Mouse (Mus musculus): ENCODE results near the gene Zbtb9.

Zbtb9 gene

GRCm38 (mm10) chr17:26972703-26973574 is at the start of gene Zbtb9:
Zbtb9 (plus strand) TSS chr17:26973167.
- in situ Hi-C loops (cut with MboI; ENCODE audit: unreplicated experiment in 2 of 2) = no loop called here

- in situ Hi-C loops (cut with MboI; ENCODE audit: unreplicated experiment in 2 of 2) = loop anchor here in 1 of 2 experiments (10.0 kb wide), 1 partner anchor 169 kb away; no protein-coding TSS in a partner anchor
Observed at GRCm38 (mm10) chr17:26925414-26925813, 47.6 kb upstream of the Zbtb9 start.

- in situ Hi-C loops (cut with MboI; ENCODE audit: unreplicated experiment in 2 of 2) = loop anchor here in 1 of 2 experiments (5.0 kb wide), 1 partner anchor 71 kb away; no protein-coding TSS in a partner anchor
Observed at GRCm38 (mm10) chr17:26931795-26932194, 41.2 kb upstream of the Zbtb9 start.

GRCm38 (mm10) chr17:26932839-26933398 is 40.0 kb upstream of the Zbtb9 start, which contains the start of gene Phf1:
Phf1 (plus strand) TSS chr17:26933052.
- in situ Hi-C loops (cut with MboI; ENCODE audit: unreplicated experiment in 2 of 2) = loop anchor here in 1 of 2 experiments (5.0 kb wide), 1 partner anchor 69 kb away; no protein-coding TSS in a partner anchor

- in situ Hi-C loops (cut with MboI; ENCODE audit: unreplicated experiment in 2 of 2) = loop anchor here in 1 of 2 experiments (5.0 kb wide), 1 partner anchor 69 kb away; no protein-coding TSS in a partner anchor
Observed at GRCm38 (mm10) chr17:26933419-26933818, 39.5 kb upstream of the Zbtb9 start.

DNA sequence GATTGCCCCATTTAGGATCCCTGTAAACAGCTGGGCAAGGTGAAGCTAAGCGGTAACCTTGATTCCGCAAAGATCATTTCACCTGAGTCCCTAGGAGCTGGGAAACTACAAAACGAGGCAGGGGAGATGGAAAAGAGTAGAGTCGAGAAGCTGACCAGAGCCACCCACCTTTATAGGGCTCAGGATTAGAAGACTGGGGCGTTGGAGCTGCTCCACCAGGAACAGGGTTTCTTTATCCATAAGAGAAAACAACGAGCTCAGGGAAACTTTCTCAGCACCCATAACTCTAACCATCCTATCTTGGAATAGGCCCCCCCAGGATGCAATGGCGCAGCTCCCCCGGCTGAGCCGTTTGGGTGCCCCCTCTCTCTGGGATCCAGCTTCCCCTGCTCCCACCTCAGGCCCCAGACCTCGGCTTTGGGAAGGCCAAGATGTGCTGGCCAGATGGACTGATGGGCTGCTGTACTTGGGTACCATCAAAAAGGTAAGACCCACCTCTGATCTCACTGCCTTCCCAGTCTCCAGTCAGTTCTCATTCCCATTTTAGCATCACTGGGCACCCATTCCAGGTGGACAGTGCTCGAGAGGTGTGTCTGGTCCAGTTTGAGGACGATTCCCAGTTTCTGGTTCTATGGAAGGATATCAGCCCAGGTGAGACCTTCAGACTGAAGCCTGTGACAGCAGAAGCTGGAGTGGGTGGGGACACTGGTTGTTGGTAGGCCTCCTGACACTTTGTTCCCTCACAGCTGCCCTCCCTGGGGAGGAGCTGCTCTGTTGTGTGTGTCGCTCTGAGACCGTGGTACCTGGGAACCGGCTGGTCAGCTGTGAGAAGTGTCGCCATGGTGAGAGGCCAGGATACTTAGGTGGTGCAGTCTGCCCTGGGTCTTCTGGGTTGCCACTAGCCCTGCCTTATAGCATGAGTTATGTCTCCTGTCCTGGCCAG is 38.8 kb upstream of the Zbtb9 start:
- in situ Hi-C loops (cut with MboI; ENCODE audit: unreplicated experiment in 2 of 2) = loop anchor here in 1 of 2 experiments (5.0 kb wide), 1 partner anchor 68 kb away; no protein-coding TSS in a partner anchor

GRCm38 (mm10) chr17:26935027-26935426 is 37.9 kb upstream of the Zbtb9 start:
- in situ Hi-C loops (cut with MboI; ENCODE audit: unreplicated experiment in 2 of 2) = no loop called here

DNA sequence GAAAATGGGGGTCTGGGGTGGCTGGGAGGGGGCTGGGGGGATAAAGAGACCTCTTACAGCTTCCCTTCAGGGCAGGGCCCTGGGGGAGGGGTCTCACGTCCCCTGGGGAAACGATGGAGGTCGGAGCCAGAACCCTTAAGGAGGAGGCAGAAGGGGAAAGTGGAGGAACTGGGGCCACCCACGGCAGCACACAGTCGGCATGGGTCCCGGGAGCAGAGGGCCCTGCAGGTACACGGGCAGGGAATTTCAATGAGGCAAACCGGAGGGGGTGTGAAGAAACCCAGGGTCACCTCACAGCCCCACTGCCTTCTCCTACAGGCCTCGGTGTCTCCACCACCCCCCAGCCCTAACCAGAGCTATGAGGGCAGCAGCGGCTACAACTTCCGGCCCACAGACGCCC is 36.5 kb upstream of the Zbtb9 start:
- in situ Hi-C loops (cut with MboI; ENCODE audit: unreplicated experiment in 2 of 2) = no loop called here

GRCm38 (mm10) chr17:26936921-26937695 is 35.9 kb upstream of the Zbtb9 start:
- in situ Hi-C loops (cut with MboI; ENCODE audit: unreplicated experiment in 2 of 2) = no loop called here

GRCm38 (mm10) chr17:26937883-26938695 is 34.9 kb upstream of the Zbtb9 start:
- in situ Hi-C loops (cut with MboI; ENCODE audit: unreplicated experiment in 2 of 2) = no loop called here

DNA sequence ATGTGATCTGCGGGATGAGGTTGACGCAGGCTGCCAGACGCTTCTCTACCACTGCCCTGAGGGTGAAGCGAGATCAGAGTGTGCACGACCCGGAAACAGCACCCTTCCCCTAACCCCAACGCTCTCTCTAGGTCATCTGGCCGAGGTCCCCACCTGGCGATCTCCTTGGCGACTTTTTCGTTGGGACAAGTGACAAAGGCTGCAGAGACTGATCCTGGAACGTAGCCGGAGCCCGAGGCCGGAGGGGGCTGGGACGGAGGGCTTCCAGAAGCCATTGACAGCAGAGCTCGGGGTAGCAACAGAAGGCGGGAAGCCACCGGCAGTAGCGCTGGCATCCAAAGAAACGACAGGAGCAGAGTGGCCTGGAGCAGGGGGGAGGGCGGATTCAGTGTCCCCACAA is 34.2 kb upstream of the Zbtb9 start:
- in situ Hi-C loops (cut with MboI; ENCODE audit: unreplicated experiment in 2 of 2) = no loop called here

- in situ Hi-C loops (cut with MboI; ENCODE audit: unreplicated experiment in 2 of 2) = no loop called here
Observed at GRCm38 (mm10) chr17:26939178-26939972, 33.6 kb upstream of the Zbtb9 start, which contains the start of gene Cuta. Cuta (minus strand) TSS chr17:26939569.

GRCm38 (mm10) chr17:26939973-26940300 is 33.0 kb upstream of the Zbtb9 start:
- in situ Hi-C loops (cut with MboI; ENCODE audit: unreplicated experiment in 2 of 2) = loop anchor here in 1 of 2 experiments (5.0 kb wide), 1 partner anchor 42 kb away; no protein-coding TSS in a partner anchor

GRCm38 (mm10) chr17:26941031-26941789 is 31.8 kb upstream of the Zbtb9 start, which contains the start of gene Syngap1:
Syngap1 (plus strand) TSS chr17:26941253.
- in situ Hi-C loops (cut with MboI; ENCODE audit: unreplicated experiment in 2 of 2) = loop anchor here in 1 of 2 experiments (5.0 kb wide), 1 partner anchor 41 kb away; no protein-coding TSS in a partner anchor

- in situ Hi-C loops (cut with MboI; ENCODE audit: unreplicated experiment in 2 of 2) = loop anchor here in 1 of 2 experiments (5.0 kb wide), 1 partner anchor 40 kb away; no protein-coding TSS in a partner anchor
Observed at GRCm38 (mm10) chr17:26941841-26942570, 31.0 kb upstream of the Zbtb9 start.

DNA sequence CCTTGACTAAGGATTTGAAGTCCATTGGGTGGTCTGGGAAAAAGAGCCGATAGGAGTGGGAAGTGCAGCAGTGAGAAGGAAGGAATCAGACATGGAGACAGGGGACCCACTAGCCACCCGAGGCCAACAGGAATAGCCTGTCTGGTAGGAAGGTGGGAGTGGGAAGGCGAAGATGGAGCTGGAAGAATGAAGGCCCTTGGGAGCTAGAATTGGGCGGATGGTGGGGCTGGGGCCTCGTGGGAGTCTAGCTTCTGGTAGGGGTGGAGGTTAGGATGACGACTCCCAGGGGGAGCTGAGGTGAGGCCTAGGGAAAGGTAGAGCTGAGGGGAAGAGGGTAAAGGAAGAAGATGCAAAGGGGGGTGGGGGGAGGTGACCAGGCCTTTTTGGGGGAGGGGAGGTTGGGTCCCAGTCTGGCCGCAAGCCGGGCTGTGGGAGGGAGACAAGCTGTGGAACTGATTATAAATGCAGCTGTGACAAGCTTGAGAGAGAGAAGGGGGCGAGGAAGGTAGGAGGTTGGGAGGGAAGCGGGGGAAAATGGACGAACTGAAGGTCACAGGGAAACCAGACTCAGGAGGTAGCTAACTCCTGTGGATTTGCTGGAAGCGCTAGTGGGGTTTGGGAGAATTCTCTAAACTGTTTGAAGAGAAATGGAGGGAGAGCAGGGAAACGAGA is 27.0 kb upstream of the Zbtb9 start:
- in situ Hi-C loops (cut with MboI; ENCODE audit: unreplicated experiment in 2 of 2) = no loop called here

Data from v-Abl transformed pro-B cells (cell line).